Mouse (Mus musculus) heart, adult 9 months (tissue): Measurements from ENCODE around the gene Kcns1.
A peak's percentile ranks its signal among the peaks of the same experiment; 100 is the strongest.
"Not testable (repeated sequence)": the region's sequence is repeated elsewhere in the genome, so short reads cannot be mapped to it uniquely, and the experiment has no call there.

Source experiments
- DNase-seq, 2 experiments: peaks; one replicate each; pipeline ENCODE4 v3.0.0; 2022; ENCODE audit warnings: low spot score in 2 of 2

The Kcns1 gene

DNA sequence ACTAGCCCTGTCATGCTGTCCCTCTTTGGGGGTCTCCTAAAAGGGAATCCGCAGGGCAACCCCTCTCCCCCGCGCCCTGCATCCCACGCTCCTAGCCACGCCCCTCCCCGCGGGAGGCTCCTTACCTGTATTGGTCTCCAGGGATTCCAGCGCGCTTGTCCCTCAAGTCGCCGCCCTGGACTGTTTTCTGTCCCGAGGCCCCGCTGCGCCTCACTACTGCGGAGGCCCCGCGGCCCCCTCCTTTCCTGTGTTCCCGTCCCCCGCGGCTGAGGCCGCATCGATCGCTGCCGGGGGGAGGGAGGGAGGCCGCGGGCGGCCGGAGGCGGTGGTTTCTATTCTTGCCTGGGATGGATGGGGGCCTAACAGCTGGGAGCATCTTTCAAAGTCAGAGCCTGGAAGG is at the start of gene Kcns1:
TSS of gene Kcns1 (minus strand) at position 212 of the 400 bp plus-strand sequence.
- no peak for DNase-seq

DNA sequence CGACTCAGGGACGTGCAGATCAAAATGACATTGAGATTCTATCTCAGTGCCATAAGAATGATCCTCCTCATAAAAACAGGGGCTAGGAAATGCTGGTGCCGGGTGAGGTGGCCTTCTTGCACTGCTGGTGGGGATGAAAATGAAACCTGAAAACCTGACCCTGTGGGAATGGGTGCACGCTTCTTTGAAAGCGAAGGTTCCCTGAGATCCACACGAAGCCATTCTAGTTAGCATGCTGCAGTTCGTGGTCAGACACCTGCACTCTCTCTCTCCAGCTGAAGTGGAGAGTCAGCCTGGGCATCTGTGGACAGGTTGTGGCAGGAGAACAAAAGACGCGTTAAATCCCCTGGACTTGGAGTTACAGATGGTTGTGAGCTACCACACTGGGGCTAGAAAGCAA is 48.4 kb upstream of the Kcns1 start:
- no peak for DNase-seq

DNA sequence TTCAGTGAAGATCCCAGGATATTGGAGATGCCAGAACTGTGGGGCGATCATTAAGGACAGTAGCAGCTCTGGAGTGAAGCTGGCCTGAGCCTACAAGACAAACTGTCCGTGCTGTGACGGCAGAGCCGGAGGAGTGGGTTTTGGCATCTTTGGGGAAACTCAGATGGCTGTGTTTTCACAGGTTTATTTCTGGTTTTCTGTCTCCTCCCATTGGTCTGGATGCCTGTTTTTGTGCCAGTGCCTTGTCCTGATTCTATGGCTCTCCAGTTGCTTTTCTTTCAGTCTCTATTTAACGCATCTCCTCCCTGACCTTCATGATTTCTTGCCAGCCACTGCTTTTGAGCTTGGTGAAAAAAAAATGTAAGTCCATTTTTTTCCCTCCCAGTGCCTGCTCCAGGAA is 41.8 kb upstream of the Kcns1 start:
- DNase-seq: no peak

DNA sequence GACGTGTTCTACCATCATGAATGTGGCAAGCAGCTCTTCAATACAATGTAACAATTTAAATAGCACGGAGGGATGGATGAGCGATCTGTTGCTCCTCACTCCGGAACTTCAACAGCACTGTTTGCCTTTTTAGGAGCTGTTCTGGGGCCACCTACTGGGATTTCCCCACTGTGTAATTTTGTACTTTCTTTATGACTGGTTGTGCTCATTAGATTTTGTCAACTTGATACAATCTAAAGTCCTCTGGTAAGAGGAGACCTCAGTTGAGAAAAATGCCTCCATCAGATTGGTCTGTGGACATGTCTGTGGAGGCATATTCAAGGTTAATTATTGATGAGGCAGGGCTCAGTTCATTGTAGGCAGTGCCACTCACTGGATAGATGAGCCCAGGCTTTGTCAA is 40.0 kb upstream of the Kcns1 start:
- DNase-seq: no peak

DNA sequence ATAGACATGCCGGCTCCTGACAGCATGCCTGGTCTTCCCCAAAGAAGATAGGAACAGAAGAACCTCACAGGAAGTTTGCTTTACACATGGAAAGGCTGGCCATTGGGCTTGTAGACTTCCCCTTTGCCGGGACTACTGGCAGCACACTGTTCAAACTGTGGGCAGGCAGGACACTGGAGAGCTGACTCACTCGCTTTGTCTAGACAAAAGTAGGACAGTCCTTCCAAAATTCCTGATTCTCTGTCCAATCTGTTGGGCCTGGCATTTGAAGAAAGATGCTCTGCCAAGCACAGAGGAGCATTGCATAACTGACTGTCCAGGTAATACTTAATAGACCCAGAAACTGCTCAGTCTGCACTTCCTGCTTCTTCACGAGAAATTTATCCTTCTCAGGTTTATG is 35.8 kb upstream of the Kcns1 start:
- no peak for DNase-seq

DNA sequence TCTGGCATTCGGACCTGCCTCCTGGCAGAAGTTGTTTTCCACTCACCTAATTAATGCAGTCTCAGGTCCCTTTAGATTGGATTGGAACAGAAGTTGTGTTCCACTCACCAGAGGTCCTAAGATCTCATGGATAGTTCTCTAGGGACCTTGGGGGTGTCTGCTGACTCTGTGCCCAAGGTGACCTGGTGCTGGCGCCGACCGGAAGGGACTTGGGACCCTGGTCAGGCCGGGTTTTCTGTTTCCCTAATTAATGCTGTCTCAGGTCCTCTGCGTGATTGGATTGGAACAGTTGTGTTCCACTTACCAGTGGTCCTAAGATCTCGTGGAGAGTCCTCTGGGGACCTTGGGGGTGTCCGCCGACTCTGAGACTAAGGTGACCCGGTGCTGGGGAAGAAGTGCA is 35.1 kb upstream of the Kcns1 start:
- not testable (repeated sequence) for DNase-seq

DNA sequence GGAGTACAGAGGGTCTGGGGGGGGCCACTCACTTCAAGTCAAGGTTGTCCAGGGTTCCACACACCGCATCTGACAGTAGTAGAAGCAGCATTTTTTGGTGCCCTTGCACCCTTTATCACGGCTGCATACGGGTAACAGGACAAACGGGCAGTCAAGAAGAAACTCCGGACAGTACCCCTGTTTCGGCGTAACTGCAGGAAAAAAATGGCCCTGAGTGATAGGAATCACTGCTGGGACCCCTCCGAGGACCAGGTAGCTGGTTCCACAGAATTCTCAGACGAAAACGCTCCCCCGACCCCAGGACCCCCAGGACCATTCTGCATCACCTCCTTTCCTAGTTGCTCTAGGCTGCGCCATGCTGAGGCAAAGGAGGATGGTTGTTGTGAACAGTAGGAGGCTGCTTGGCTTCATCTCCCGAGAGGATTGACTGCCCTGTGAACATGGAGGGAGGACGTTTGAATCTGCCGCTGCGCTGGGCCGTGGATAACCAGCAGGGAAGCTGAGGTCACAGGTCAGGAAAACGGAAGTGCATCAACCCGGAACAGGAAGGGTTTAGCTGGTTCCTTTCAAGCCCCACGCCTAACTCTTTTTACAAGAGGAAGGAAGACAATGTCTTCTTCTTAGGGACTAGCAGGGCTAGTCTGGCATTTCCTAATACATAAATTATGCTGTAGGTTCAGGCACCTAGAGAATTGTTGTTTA is 28.9 kb upstream of the Kcns1 start, which contains the start of gene Wfdc15a:
TSS of gene Wfdc15a (minus strand) at position 505 of the 702 bp plus-strand sequence.
- no peak for DNase-seq

DNA sequence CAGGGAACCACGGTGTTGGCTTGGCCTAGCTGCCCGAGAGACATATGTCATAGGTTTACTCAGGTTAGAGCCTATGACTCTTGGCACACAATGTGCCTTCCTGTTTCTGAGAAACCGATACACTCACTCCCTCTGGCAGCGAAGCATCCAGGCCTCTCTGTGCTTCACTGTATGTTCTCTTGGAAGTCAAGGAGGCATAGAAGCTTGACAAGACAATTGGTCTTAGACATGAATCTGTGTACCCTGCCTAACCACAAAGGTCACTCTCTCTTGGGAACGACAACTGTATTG is 25.7 kb upstream of the Kcns1 start:
- DNase-seq: no peak

DNA sequence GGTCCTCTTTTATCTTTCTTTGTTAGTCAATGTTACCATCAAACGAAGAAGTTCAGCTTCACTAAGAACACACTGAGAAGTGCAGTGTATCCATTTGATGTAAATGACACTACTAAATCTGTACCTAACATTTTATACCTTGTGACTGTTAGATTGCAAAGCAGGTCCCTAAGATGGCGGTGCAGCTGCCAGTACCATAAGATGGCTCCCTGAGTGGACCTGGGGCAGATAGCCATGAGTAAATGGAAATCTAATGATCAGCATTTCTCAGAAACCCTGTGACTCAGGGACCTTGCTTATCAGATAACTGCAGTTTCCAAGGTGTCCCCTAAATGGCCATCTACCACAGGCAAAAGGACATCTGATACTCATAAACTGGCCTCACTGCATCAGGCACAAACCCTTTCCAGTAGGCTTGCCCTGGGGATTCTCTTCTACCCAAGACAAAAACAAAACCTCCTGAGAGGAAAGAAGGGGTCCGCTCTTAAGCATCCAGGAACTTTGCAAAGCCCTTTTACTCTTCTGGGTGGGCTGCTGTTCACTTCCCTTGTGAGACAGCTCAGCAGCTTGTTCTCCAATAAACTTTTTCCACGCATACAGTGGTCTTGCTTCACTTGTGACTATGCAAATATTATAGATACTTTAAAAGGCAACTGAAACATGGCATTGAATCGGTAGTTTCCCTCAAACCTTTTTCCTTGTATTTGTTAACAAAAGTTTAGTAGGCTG is 25.2 kb upstream of the Kcns1 start:
- DNase-seq: no peak

DNA sequence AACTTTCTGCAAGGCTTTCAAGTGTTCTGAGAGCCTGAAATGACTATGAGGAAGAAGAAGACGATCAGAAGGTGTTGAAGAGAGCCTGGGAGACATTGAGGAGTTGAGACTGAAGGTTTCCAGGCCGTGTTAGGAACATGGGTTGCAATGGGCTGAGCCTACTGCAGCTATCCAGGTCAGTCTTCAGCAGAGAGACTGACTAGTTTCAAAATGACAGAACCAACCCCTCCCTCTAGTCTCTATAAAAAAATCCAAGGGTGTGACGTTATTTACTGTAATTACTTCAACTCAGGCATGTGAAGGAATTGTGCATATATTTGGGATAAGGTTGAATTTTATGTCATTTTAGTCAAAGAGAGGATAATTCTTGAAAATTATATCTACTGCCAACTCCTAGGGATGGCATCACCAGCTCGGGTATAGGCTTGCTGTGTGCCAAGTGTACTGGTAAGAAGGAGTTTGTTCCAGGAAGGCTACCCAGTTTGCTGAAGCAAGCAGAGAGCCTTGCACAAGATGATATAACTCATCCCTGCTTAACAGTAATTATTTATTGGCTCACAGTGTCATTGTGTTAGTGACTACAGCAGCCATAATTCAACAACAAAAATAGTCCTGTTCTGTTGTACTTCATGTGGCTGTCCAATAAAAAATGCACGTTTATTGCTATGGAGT is 24.2 kb upstream of the Kcns1 start:
- DNase-seq: no peak

DNA sequence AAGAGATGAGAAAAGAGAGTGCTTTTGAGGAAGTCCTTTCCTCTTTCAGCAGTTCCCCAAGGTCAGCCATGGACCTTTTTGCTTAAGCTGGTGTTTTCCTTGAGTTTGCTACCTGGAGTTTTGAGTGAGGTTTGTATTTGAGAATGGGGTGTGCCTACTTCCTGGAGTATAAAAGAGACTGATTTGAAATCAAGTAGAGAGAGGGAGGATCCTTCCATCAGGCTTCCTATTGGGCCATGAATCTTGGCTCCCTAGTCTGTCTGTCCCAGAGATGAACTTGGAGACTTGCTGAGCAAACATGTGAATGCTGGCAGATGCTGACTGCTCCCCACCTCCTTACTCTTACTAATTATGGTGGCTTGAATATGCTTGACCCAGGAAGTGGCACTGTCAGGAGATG is 21.4 kb upstream of the Kcns1 start:
- DNase-seq: no peak

DNA sequence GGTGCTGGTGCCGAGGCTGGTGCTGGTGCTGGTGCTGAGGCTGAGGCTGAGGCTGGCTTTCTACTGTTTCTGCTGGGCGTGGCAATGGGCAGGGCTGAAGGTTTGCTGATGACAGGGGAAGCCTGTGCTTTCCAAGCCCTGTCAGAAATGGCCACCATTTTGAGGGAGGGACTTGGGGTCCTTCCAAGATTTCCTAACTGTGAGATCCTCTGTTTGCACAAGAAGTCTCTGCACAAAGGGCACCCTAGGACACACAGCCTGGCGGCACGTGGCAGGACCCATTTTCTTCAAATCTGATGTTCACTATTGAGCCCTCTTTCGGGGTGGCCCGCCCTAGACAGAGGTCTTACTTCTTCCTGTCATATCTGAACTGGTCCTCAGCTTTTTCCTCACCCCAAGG is 19.7 kb upstream of the Kcns1 start, which contains the start of gene Wfdc12:
TSS of gene Wfdc12 (minus strand) at position 33 of the 400 bp plus-strand sequence.
- DNase-seq: no peak

DNA sequence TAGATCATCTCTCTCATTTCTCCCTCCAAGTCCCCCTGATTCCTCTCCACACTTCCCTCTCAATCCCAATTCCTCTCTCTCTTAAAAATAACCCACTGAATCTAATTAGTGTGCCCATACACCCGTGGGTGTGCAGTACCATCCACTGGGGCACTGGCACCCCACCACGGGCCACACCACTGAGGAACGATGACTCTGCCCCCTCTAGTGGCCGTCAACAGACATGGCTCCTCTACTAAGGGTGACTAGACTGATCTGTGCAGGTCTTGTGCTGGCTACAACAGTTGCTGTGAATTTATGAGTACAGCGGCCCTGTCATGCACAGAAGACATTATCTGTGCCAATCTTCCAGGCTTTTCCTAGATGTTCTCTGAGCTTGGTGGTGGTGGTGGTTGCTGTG is 17.8 kb upstream of the Kcns1 start:
- DNase-seq: no peak

DNA sequence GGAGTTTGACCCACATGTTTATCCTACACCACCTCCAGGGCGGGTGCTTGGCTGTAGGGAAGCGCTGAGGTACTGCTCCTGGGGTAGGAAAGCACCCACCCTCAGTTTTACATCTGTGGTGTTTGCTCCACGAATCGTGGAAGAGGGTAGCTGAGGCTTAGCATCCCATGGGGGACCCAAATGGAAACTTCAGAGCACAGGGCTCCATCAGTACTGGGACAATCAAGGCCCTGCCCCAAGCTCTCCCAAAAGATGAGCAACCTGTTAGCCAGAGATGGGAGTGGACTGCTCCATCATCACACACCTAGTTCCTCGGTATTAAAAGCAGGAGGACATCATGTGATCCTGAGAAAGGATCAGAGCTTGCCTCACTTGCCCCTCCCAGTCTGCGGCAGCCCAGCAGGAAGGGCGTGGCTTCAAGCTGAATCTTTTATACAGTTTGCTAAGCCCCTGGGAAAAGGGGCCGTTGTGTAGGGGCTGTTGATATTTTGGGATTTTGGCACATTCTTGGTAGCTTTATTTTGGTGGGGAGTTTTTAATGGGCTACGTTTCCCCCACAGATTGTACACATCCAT is 13.3 kb upstream of the Kcns1 start:
- DNase-seq: peak in 1 of 2 experiments; percentile 8

DNA sequence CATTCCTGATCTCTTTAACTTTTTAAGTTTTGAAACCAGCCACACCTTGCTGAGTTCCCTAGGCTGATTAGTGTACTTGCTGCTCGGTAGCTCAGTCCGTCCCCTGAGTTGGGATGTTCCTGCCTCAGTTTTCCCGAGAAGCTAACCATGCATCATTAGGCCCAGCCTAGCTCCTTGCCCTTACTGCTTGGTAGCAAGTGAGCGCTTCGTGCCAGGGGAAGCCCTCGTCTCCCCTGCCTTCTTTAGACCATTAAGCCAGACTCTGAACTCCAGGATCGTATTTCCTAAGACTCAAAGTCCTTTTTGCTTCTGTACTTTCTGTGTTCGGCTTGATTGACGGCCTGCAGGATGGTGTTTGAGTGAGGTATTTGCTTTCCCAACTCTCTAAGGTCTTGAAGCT is 12.4 kb upstream of the Kcns1 start:
- DNase-seq: no peak

DNA sequence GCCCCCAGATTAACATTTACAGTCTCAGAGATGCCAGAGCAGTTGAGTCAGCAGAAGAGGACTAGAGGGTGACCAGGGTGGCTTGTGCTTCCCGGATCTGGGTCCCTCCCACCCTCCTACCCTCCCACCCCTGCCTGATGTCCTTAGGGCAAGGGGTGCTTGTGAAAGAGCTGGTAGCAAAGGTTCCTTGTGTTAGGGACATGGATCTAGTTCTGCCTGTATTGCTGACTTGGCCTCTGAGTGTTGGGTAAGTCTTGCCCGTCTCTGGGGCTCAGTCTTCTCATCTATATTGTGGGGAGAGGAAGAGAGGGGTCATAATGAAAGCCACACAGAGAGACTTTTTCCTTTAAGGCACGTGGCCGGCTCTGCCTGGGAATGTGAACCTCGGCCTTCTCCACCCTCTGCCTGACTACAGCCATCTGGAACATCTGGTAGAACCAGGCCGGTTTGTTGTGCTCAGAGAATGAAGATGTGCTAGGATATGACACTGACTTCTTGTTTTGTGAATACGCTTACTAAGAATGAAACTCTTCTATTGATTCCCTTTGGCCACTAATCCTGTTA is 11.9 kb upstream of the Kcns1 start, which contains the start of gene Wfdc5:
TSS of gene Wfdc5 (minus strand) at position 51 of the 564 bp plus-strand sequence.
- DNase-seq: no peak

DNA sequence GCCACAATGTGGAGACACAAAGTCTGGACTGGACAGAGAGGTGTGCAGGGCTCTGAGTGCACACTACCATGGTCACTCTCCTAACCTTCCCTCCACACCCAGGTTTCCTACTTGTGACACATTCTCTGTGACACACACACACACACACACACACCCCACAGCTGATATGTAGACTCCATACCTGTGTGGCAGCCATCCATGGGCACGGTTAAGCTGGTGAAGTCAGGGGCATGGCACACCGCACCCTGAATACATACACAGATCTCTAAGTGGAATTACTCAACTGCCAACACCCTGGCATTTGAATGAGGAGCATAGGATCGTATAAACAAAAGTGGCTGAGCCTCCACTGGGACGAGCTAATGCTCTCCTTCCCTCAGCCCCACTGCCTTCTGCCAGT is 9.9 kb upstream of the Kcns1 start:
- no peak for DNase-seq

DNA sequence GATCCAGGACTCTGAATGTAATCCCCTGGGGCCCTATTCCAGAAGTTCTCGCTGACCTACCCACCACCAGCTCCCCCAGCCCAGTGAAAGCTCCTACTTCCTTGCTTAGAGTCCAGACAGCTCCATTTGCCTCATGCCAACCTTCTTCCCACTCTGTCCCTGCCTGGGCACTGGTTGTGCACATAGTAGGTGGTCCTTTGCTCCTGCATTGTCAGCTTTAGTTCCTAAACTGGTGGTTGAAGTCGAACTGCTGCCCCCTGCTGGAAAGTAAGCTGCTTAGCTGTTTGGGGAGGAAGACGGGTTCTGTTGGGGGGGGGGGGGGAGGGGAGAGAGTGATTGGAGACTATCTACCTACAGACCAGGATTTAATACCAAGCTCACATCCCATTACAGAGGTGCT is 9.2 kb upstream of the Kcns1 start:
- peak in 1 of 2 experiments; percentile 4 for DNase-seq

DNA sequence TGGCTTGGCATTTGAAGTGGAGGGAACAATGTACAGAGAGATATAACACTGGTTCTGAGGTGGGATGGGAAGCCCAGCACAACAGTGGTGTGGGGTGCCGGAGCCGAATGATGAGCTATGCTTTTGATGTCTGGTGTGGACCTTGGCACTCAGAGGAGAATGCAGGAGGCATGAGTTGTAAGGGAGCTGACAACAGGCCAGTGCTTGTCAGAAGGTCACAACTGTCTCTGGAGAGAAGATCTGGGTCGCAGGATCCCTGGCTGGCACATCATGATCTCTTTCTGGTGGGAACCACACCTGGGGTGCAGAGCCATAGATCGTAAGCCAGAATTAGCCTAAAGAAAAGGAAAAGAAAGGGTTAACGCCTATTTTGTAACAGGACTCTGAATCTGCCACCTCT is 6.9 kb upstream of the Kcns1 start:
- DNase-seq: no peak

DNA sequence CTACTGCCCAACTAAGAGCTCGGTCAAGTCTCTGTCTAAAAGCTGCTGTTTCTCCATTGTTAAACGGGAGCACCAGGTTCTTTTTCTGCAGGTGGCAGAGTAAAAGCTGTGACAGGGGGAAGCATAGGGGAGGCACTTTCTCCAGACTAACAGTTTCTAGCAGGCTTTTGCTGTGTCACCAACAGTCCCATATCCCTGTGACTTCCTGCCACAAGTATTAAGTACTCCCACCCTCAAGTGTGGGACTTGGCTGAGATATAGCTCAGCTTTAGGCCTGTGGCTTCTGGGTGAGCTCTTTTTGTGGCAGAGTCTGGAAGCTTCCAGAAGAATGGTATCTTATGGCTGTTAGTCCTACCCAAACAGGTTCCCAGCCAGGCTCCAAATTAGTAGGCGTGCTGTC is 4.9 kb upstream of the Kcns1 start:
- no peak for DNase-seq

DNA sequence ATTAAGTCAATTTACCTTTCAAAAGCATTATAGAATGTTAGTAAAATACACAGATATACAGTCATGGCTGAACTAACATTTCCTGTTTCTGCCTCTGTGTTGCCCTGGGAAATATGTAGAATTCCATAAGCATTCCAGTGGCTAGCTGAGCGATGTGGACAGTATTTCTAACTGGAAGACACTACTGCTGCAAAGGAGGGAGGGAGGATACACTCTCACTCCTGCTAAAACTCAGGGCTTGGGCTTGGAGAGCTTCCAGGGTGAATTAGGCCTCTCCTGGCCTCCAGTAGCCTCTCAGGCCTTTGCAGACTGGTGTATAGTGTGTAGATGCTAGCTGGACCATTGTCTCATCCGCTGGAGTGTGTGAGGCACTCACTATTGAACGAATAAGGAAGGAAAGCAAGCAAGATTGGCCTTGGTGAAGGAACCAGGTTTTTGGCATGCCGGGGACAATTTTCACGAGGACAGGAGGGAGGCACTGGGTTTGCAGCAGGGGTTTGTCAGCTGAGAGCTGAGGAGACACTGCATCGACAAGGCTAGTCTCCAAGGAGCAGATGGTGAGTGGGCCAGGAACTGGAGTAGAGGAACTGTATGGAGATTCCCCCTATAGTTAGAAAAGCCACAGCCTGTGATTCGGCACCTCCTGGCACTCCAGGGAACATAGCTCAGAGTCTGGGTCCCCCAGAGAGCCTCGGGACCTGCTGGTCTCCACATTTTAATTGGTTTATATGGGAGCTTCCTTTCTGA is 3.9 kb upstream of the Kcns1 start:
- no peak for DNase-seq

DNA sequence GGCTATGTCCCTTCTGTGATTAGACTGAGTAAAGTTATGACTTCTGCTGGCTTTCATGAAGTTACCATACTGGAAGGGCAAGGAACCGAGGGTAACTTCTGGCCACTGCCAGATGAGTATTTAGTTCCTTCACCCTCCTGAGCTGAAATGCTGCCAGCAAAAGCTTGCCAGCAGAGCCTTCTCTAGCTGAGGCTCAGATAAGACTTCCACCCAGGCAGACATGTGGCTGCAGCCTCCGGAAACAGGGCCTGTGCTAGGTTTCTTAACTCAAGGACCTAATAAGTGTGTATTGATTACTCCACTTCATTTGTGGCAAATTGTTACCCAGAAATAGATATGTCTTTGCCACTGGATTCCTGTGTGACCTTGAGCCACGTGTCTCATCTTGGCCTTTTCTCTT is 2.5 kb upstream of the Kcns1 start:
- DNase-seq: no peak
